ENCODE assay signal across 25 mouse cellular contexts in genomic region chr13:102932434-102932833, GRCm38 (mm10).
"Had no signal": no experiment of that assay in that cellular context is flagged by ENCODE, and none has a peak within 500 bp of the region (broad histone marks: within the 10 kb centered on the region; RNA-seq: fewer than 3 reads in every experiment).

No protein-coding gene starts in this region.

- H3K9me3 ChIP-seq: heart, embryonic 13.5 days; heart, embryonic 15.5 days; hindbrain, embryonic 13.5 days; hindbrain, embryonic 15.5 days; limb, embryonic 10.5 days; limb, embryonic 12.5 days; liver, embryonic 13.5 days; liver, embryonic 15.5 days had no signal

- ATAC-seq: intestine, embryonic 16.5 days; liver, postnatal 0 days had no signal

- H3K27me3 ChIP-seq: heart, embryonic 13.5 days; heart, embryonic 15.5 days; hindbrain, embryonic 13.5 days; hindbrain, embryonic 15.5 days; limb, embryonic 12.5 days; liver, embryonic 13.5 days; liver, embryonic 15.5 days had no signal

- H3K4me3 ChIP-seq: heart, adult 2 months; heart, embryonic 13.5 days; heart, embryonic 15.5 days; hindbrain, embryonic 13.5 days; hindbrain, embryonic 15.5 days; left cerebral cortex, adult 2 months; limb, embryonic 10.5 days; limb, embryonic 12.5 days; liver, embryonic 13.5 days; liver, embryonic 15.5 days had no signal

- H3K4me1 ChIP-seq: limb, embryonic 12.5 days; liver, embryonic 13.5 days; liver, embryonic 15.5 days had no signal

- H3K27ac ChIP-seq: heart, adult 2 months; heart, embryonic 13.5 days; heart, embryonic 15.5 days; hindbrain, embryonic 13.5 days; hindbrain, embryonic 15.5 days; left cerebral cortex, adult 2 months; limb, embryonic 10.5 days; limb, embryonic 12.5 days; liver, embryonic 13.5 days; liver, embryonic 15.5 days had no signal

- H3K9ac ChIP-seq: heart, embryonic 13.5 days; heart, embryonic 15.5 days; hindbrain, embryonic 13.5 days; hindbrain, embryonic 15.5 days; limb, embryonic 12.5 days; liver, embryonic 13.5 days; liver, embryonic 15.5 days; liver, postnatal 0 days had no signal

- DNase-seq: gastrocnemius, postnatal 14 days; gastrocnemius, postnatal 36 days; heart, adult 11 months; heart, adult 2 months; heart, postnatal 14 days; heart, postnatal 36 days; kidney, adult 11 months; kidney, postnatal 10 days; kidney, postnatal 25 days; kidney, postnatal 4 days; layer of hippocampus, adult 9-11 months; liver; liver, embryonic 13.5 days; liver, postnatal 0 days had no signal

- H3K36me3 ChIP-seq: heart, embryonic 13.5 days; heart, embryonic 15.5 days; hindbrain, embryonic 13.5 days; hindbrain, embryonic 15.5 days; limb, embryonic 10.5 days; limb, embryonic 12.5 days; liver, embryonic 13.5 days; liver, embryonic 15.5 days had no signal

- H3K4me2 ChIP-seq: heart, embryonic 11.5 days; heart, embryonic 13.5 days; heart, embryonic 15.5 days; hindbrain, embryonic 13.5 days; hindbrain, embryonic 15.5 days; limb, embryonic 12.5 days; liver, embryonic 11.5 days; liver, embryonic 13.5 days; liver, embryonic 15.5 days had no signal
